Mouse (Mus musculus) erythroblast, embryonic 14.5 days (primary cell): ENCODE data around the gene Traf4.

Experiments
- GATA1 ChIP-seq: IDR thresholded peaks from 2 replicates; pipeline ENCODE4 v1.6.1; 2012; ENCODE audit warnings: low read length, inconsistent platforms, mixed read lengths
- TAL1 ChIP-seq: IDR thresholded peaks from 3 replicates; pipeline ENCODE4 v1.6.1; 2012; ENCODE audit warnings: low read length, inconsistent platforms, mixed read lengths

DNA sequence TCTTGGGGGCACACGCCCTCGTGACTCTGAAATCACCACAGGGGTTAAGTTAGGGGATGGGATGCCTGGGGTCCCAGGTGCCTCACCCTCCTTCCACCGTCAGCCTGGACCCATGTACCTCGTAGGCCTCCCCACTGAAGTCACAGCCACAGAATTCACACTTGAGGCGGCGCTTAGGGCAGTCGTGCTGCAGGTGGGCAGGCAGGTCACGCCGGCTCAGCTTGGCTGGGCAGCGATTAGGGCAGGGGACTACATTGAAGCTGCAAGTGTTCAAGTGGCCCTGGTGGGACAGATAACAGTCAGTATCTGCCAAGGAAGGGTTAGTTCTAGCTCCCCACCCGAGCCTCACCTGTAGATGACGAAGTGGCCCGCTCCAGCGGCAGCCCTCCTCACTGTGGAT is 4.2 kb downstream of the Traf4 start:
- no peak for TF ChIP-seq TAL1
- no peak for TF ChIP-seq GATA1
